Mouse (Mus musculus) erythroblast, embryonic 14.5 days (primary cell): Measurements from ENCODE around the gene Pnkp. TPM values are rescaled to one million over a fixed set of nuclear protein-coding genes. Genes with fewer than 3 reads are reported as not detected.

Experiments used
- H3K27me3 ChIP-seq: 2 replicates; pipeline ENCODE4 v1.6.1; 2012; ENCODE audit warnings: inconsistent platforms; ENCODE audit not compliant: control insufficient read depth
- H3K36me3 ChIP-seq: 2 replicates; pipeline ENCODE4 v1.6.1; 2012; ENCODE audit warnings: mild to moderate bottlenecking, inconsistent platforms; ENCODE audit not compliant: control insufficient read depth
- H3K4me1 ChIP-seq: 2 replicates; pipeline ENCODE4 v1.6.1; 2012; ENCODE audit warnings: inconsistent platforms; ENCODE audit not compliant: control insufficient read depth
- H3K4me3 ChIP-seq: replicated peaks from 2 replicates; pipeline ENCODE3; 2012; ENCODE audit warnings: moderate library complexity, mild to moderate bottlenecking, inconsistent platforms
- H3K9me3 ChIP-seq: 2 replicates; pipeline ENCODE4 v1.6.1; 2012; ENCODE audit warnings: low read length, inconsistent platforms, mixed read lengths; ENCODE audit not compliant: control insufficient read depth
- GATA1 ChIP-seq: IDR thresholded peaks from 2 replicates; pipeline ENCODE4 v1.6.1; 2012; ENCODE audit warnings: low read length, inconsistent platforms, mixed read lengths
- TAL1 ChIP-seq: IDR thresholded peaks from 3 replicates; pipeline ENCODE4 v1.6.1; 2012; ENCODE audit warnings: low read length, inconsistent platforms, mixed read lengths
- polyA plus RNA-seq: library from polyadenylated mRNA; stranded (reverse); fragments of >175 nt; gene quantifications from 2 replicates; pipeline ENCODE4 v1.2.3, GENCODE M21; 2012

The Pnkp gene
- polyA plus RNA-seq, 1 experiment = 4.5 TPM

GRCm38 (mm10) chr7:44864595-44865542 is 7.9 kb downstream of the Pnkp start:
- peaks cover 3% of the 10 kb centered on the region; the same call in 1 of the 2 replicates for H3K27me3 ChIP-seq
- H3K4me3 ChIP-seq = no peak overlapping the region
- peaks cover 74% of the 10 kb centered on the region for H3K4me1 ChIP-seq
- H3K9me3 ChIP-seq = no peaks in the 10 kb centered on the region
- TF ChIP-seq GATA1 (no peak), TAL1 (no peak)
- peaks cover 65% of the 10 kb centered on the region for H3K36me3 ChIP-seq

GRCm38 (mm10) chr7:44866276-44867009 is 9.5 kb downstream of the Pnkp start:
- Histone ChIP-seq H3K27me3 (peaks cover 3% of the 10 kb centered on the region; the same call in 1 of the 2 replicates), H3K9me3 (no peaks in the 10 kb centered on the region), H3K4me3 (no peak overlapping the region), H3K4me1 (peaks cover 67% of the 10 kb centered on the region), H3K36me3 (peaks cover 49% of the 10 kb centered on the region)
- no peak for TF ChIP-seq GATA1
- no peak for TF ChIP-seq TAL1

- Histone ChIP-seq H3K4me3 (no peak overlapping the region), H3K9me3 (no peaks in the 10 kb centered on the region), H3K36me3 (peaks cover 42% of the 10 kb centered on the region), H3K4me1 (peaks cover 66% of the 10 kb centered on the region), H3K27me3 (peaks cover 3% of the 10 kb centered on the region; the same call in 1 of the 2 replicates)
- TF ChIP-seq TAL1 = no peak
- no peak for TF ChIP-seq GATA1
Observed at GRCm38 (mm10) chr7:44867010-44867702, 10.2 kb downstream of the Pnkp start.

DNA sequence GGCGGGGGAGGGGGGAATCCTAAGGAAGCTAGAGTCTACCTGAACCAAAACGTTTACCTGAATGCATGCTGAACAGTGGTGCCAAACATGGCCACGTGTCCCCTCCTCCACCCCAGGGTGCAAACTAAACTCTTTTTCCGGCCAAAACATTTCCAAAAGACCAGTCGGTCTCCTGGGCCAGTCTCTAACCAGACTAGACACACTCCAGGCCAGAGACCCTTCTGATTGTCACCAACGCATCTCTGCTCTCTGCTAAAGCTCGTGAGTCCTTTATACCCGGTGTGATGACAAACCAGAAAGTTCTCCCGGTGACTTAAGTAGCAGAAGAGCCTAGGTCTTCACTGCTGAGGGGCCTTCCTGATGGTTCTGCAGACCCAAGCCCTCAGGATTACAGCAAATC is 10.9 kb downstream of the Pnkp start:
- no peaks in the 10 kb centered on the region for H3K9me3 ChIP-seq
- TF ChIP-seq GATA1 (no peak), TAL1 (no peak)
- H3K36me3 ChIP-seq = peaks cover 35% of the 10 kb centered on the region
- peaks cover 3% of the 10 kb centered on the region; the same call in 1 of the 2 replicates for H3K27me3 ChIP-seq
- peak overlapping the region; percentile 77 for H3K4me3 ChIP-seq
- H3K4me1 ChIP-seq = peaks cover 66% of the 10 kb centered on the region

GRCm38 (mm10) chr7:44868465-44868864 is 11.5 kb downstream of the Pnkp start:
- TF ChIP-seq TAL1 (no peak), GATA1 (no peak)
- Histone ChIP-seq H3K27me3 (peaks cover 3% of the 10 kb centered on the region; the same call in 1 of the 2 replicates), H3K9me3 (no peaks in the 10 kb centered on the region), H3K4me3 (peak overlapping the region; percentile 77), H3K36me3 (peaks cover 29% of the 10 kb centered on the region), H3K4me1 (peaks cover 63% of the 10 kb centered on the region)

- H3K27me3 ChIP-seq = peaks cover 3% of the 10 kb centered on the region; the same call in 1 of the 2 replicates
- H3K9me3 ChIP-seq = no peaks in the 10 kb centered on the region
- H3K4me1 ChIP-seq = peaks cover 64% of the 10 kb centered on the region
- peaks cover 22% of the 10 kb centered on the region for H3K36me3 ChIP-seq
- no peak for TF ChIP-seq TAL1
- TF ChIP-seq GATA1 = no peak
- H3K4me3 ChIP-seq = peak overlapping the region; percentile 77
Observed at GRCm38 (mm10) chr7:44868919-44869696, 12.2 kb downstream of the Pnkp start.

DNA sequence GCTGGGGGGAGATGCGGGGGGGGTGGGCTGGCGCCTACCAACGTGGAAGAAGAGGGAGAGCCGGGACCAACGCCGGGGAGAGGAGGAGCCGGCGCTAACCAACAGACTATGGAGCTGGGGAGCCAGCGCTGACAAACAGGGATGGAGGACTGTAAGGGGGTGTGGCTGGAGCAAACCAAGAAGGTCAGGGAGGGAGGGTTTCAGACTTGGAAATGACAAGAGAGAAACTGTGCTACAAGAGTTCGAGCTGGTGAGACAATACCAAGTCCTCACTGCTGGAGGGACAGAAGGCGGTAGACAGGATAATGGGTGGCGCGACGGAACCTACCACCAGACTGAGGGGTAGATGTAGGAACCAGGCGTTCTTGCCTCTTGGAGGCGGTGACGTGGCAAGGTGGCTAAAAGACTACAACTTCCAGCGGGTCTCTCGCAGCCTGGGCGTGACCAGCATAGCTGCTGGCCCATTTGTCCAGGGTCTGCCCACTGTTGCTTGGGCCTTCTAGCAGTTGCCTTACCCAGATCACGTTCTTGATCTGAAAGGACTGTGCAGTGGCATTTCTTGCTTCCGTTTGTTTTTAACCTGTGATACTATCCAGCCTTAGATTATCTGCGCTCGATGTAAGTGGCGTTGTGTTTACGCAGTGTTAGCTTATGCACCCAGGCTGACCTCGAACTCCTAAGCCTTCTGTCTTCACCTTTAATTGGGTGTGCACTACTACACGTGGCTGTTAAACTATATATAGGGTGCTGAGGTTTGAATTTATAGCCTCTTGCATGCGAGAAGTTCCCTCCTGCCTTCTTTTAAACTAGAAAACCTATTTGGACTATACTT is 13.0 kb downstream of the Pnkp start, which contains the start of gene Ptov1:
Gene Ptov1, minus strand, starts transcription at position 92 of the 832 bp plus-strand sequence.
- peak within 1 kb of the TSS; percentile 77 for H3K4me3 ChIP-seq
- H3K36me3 ChIP-seq = peaks cover 14% of the 10 kb centered on the region
- peaks cover 3% of the 10 kb centered on the region; the same call in 1 of the 2 replicates for H3K27me3 ChIP-seq
- no peak for TF ChIP-seq GATA1
- no peak for TF ChIP-seq TAL1
- no peaks in the 10 kb centered on the region for H3K9me3 ChIP-seq
- H3K4me1 ChIP-seq = peaks cover 60% of the 10 kb centered on the region
